Mouse (Mus musculus): ENCODE measurements around the gene Olfr132. TPM values are rescaled to one million over a fixed set of nuclear protein-coding genes. Genes with fewer than 3 reads are reported as not detected.

Gene Olfr132
- not detected in 2 replicates for polyA plus RNA-seq (2012)

- TF ChIP-seq GATA1 (IDR thresholded peaks at IDR 0.05; ENCODE audit: low read length) = no peak
Observed at GRCm38 (mm10) chr17:38134426-38134825, at the start of gene Olfr132. Gene Olfr132 (minus strand): TSS chr17:38134526.

GRCm38 (mm10) chr17:38171088-38171487, 36.8 kb upstream of the Olfr132 start, which contains the start of gene Olfr134:
Gene Olfr134 (plus strand): TSS chr17:38171388.
- no peak for TF ChIP-seq GATA1 (IDR thresholded peaks at IDR 0.05; ENCODE audit: low read length)

- TF ChIP-seq GATA1 (IDR thresholded peaks at IDR 0.05; ENCODE audit: low read length) = no peak
Observed at GRCm38 (mm10) chr17:38144981-38145380, 10.7 kb upstream of the Olfr132 start, which contains the start of gene Olfr133. Gene Olfr133 (plus strand): TSS chr17:38145281.

- no peak for TF ChIP-seq GATA1 (IDR thresholded peaks at IDR 0.05; ENCODE audit: low read length)
Observed at GRCm38 (mm10) chr17:38088593-38088992, 45.7 kb downstream of the Olfr132 start, which contains the start of gene Olfr131. Gene Olfr131 (minus strand): TSS chr17:38088693.

- no peak for TF ChIP-seq GATA1 (IDR thresholded peaks at IDR 0.05; ENCODE audit: low read length)
Observed at GRCm38 (mm10) chr17:38082364-38082763, 52.0 kb downstream of the Olfr132 start.

Other genes starting within 250 kb of the Olfr132 start
- not detected in 2 replicates for gene Olfr127, start 234.1 kb downstream of the Olfr132 start, polyA plus RNA-seq (2012)
- not detected in 2 replicates for gene Olfr128, start 214.0 kb downstream of the Olfr132 start, polyA plus RNA-seq (2012)
- not detected in 2 replicates for gene Olfr761, start 181.4 kb downstream of the Olfr132 start, polyA plus RNA-seq (2012)
- not detected in 2 replicates for gene Olfr129, start 74.4 kb downstream of the Olfr132 start, polyA plus RNA-seq (2012)
- gene Olfr130, start 70.6 kb downstream of the Olfr132 start, polyA plus RNA-seq (2012) = not detected in 2 replicates
- not detected in 2 replicates for gene Olfr131, start 45.8 kb downstream of the Olfr132 start, polyA plus RNA-seq (2012)
- not detected in 2 replicates for gene Olfr133, start 10.8 kb upstream of the Olfr132 start, polyA plus RNA-seq (2012)
- gene Olfr134, start 36.9 kb upstream of the Olfr132 start, polyA plus RNA-seq (2012) = not detected in 2 replicates
- gene Olfr135, start 69.8 kb upstream of the Olfr132 start, polyA plus RNA-seq (2012) = not detected in 2 replicates
- gene Olfr138, start 126.5 kb upstream of the Olfr132 start, polyA plus RNA-seq (2012) = not detected in 2 replicates
- gene Olfr137, start 173.0 kb upstream of the Olfr132 start, polyA plus RNA-seq (2012) = not detected in 2 replicates
- gene Olfr136, start 195.3 kb upstream of the Olfr132 start, polyA plus RNA-seq (2012) = not detected in 2 replicates

Data from G1E-ER4 (cell line).